Mouse (Mus musculus) liver, postnatal 0 days (tissue): ENCODE measurements around the gene Bach2. TPM values are rescaled to one million over a fixed set of nuclear protein-coding genes. Genes with fewer than 3 reads are reported as not detected.
A peak's percentile ranks its signal among the peaks of the same experiment; 100 is the strongest.

Experiments
- ATAC-seq: fragments of 200-750 bp; cut with Nextera tagmentation; 2 replicates; pipeline ENCODE4 v1.8.0; 2017; ENCODE audit warnings: mild to moderate bottlenecking, moderate library complexity
- DNase-seq: peaks from one replicate; pipeline ENCODE4 v3.0.0-alpha.2; 2016
- H3K27ac ChIP-seq: fragments of 300-500 bp; sonication (generic); 2 replicates; pipeline ENCODE4 v1.5.1; 2014; ENCODE audit warnings: antibody characterized with exemption, moderate library complexity, mild to moderate bottlenecking, low read depth
- H3K27me3 ChIP-seq: fragments of 300-500 bp; sonication (generic); 2 replicates; pipeline ENCODE4 v1.6.1; 2014; ENCODE audit warnings: low read length, control low read depth, mixed read lengths; ENCODE audit not compliant: insufficient read depth
- H3K36me3 ChIP-seq: fragments of 300-500 bp; sonication (generic); replicated peaks from 2 replicates; pipeline ENCODE4 v1.6.1; 2014; ENCODE audit warnings: mild to moderate bottlenecking, control low read depth, low read length, moderate library complexity, mixed read lengths; ENCODE audit not compliant: insufficient read depth
- H3K4me1 ChIP-seq: fragments of 300-500 bp; sonication (generic); 2 replicates; pipeline ENCODE4 v1.6.1; 2014; ENCODE audit warnings: antibody characterized with exemption, mild to moderate bottlenecking, control low read depth; ENCODE audit not compliant: insufficient read depth
- H3K4me2 ChIP-seq: fragments of 300-500 bp; sonication (generic); 2 replicates; pipeline ENCODE4 v1.6.1; 2014; ENCODE audit warnings: low read depth, mild to moderate bottlenecking, low read length, moderate library complexity, mixed read lengths
- H3K4me3 ChIP-seq: fragments of 300-500 bp; sonication (generic); 2 replicates; pipeline ENCODE4 v1.5.1; 2014; ENCODE audit warnings: low read depth, low read length
- H3K9ac ChIP-seq: fragments of 300-500 bp; sonication (generic); replicated peaks from 2 replicates; pipeline ENCODE4 v1.6.1; 2014; ENCODE audit warnings: mild to moderate bottlenecking, moderate library complexity
- H3K9me3 ChIP-seq: fragments of 300-500 bp; sonication (generic); 2 replicates; pipeline ENCODE4 v1.6.1; 2016; ENCODE audit warnings: mild to moderate bottlenecking, control low read depth, low read length, mixed read lengths
- CTCF ChIP-seq: sonication (generic); IDR thresholded peaks from 2 replicates; pipeline ENCODE4 v1.5.1; 2016; ENCODE audit warnings: antibody characterized with exemption, low read depth
- EP300 ChIP-seq: IDR thresholded peaks from 2 replicates; pipeline ENCODE4 v1.6.1; 2016; ENCODE audit warnings: antibody characterized with exemption, low read depth, mild to moderate bottlenecking
- WGBS: fragments of 180-500 bp; shearing (Covaris S2); extraction: QIAGEN DNeasy Blood & Tissue Kit; methylation state at CpG from one replicate; pipeline ENCODE4 v1.1.7; 2014; ENCODE audit not compliant: insufficient replicate concordance; 5-methylcytosine and 5-hydroxymethylcytosine counted together
- polyA plus RNA-seq: library from polyadenylated mRNA; unstranded; fragments of >200 nt; fragmentation: Nextera tagmentation; extraction: Ambion mirVana; gene quantifications from 2 replicates; pipeline ENCODE4 v1.2.1, GENCODE M21; 2015

Gene Bach2
- polyA plus RNA-seq, 1 experiment from 2014 or later: 4.3 TPM

DNA sequence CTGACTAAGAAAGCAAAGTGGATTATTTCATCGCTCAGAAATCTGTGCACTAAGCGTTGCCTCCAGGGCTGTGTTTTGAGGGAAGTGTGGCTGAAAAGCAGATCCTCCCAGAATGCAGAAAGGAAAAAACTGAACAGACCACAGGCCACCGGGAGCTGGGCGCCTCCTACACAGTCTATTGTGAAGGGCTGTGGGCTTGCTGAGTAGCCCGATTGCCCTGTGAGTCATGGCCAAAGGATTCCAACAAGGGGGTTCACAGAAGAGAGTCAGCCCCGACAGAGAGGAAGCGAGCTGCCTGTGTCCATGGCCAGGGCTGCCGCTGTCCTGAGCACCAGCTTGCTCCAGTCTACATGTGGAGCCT is 12.4 kb downstream of the Bach2 start:
- Histone ChIP-seq H3K27ac (peak overlapping the region; percentile 82), H3K27me3 (no peaks in the 10 kb centered on the region), H3K4me2 (peak overlapping the region; percentile 72), H3K9me3 (no peaks in the 10 kb centered on the region), H3K36me3 (no peaks in the 10 kb centered on the region), H3K9ac (peak overlapping the region; percentile 21), H3K4me3 (peak overlapping the region; percentile 43), H3K4me1 (peaks cover 30% of the 10 kb centered on the region)
- ATAC-seq: peak; percentile 51
- 6% methylated on average over 8 of the region's 8 CpGs for WGBS
- no peak for TF ChIP-seq CTCF
- DNase-seq: no peak

DNA sequence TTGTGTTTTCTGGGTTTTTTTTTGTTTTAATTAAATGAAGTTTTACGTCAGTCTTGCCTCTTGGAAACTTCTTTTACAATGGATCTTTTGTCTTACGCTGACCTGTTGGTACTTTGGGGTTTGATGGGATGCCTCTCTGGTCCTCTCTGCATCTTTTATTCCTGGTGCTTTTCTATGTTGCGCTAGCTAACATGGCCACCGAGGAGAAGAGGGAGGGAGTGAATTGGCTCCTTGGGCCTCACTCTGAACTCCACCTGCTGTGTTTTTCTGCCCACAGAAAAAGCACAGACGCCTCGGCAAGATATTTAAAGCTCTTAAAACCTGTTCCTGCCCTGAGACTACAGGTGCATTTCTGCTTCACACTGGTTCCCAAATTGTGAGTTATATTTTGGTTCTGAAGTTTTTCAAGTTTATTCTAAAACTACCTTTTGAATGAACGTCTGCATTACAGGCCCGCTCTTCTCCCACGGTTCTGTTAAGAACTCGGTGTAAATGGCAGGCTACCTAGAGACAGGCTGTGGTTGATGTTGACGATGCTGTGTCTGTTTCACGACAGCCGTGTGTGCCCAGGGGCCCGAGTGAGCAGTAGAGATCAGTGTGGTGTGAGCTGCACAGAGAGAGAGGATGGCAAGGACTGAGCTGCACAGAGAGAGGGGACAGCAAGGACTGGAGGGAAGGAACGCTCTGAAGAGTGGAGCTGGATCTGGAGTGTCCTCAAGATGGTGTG is 13.5 kb downstream of the Bach2 start:
- no peak overlapping the region for H3K4me2 ChIP-seq
- H3K4me1 ChIP-seq: peaks cover 27% of the 10 kb centered on the region
- ATAC-seq (no peak), DNase-seq (no peak)
- H3K27me3 ChIP-seq: no peaks in the 10 kb centered on the region
- H3K27ac ChIP-seq: no peak overlapping the region
- no peak overlapping the region for H3K9ac ChIP-seq
- no peaks in the 10 kb centered on the region for H3K36me3 ChIP-seq
- WGBS: 71% methylated on average over 15 of the region's 15 CpGs
- no peaks in the 10 kb centered on the region for H3K9me3 ChIP-seq
- no peak overlapping the region for H3K4me3 ChIP-seq
- TF ChIP-seq CTCF (no peak), EP300 (no peak)

DNA sequence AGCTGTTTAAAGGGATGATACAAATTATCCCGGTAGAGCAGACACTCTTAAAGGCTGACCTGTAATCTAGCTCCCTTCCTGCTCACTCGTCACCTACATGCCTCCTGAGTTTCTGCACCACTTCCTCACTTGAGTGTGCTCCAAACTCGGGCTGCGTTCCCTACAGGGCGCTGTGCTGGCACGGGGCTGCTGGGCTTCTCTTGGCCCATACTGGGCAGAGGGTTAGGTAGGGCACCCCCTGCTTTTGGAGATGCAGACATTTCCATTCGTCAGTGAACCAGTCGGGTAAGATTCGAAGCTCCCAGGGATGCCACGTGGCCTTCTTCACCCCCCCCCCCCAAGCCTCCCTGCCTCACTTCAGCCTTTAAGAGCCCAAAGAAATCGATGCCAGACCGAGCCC is 19.1 kb downstream of the Bach2 start:
- 64% methylated on average over 12 of the region's 12 CpGs for WGBS
- H3K4me3 ChIP-seq: no peak overlapping the region
- H3K4me1 ChIP-seq: no peaks in the 10 kb centered on the region
- H3K9ac ChIP-seq: no peak overlapping the region
- TF ChIP-seq CTCF: no peak
- TF ChIP-seq EP300: no peak
- ATAC-seq: no peak
- no peaks in the 10 kb centered on the region for H3K36me3 ChIP-seq
- no peaks in the 10 kb centered on the region for H3K9me3 ChIP-seq
- DNase-seq: no peak
- no peak overlapping the region for H3K4me2 ChIP-seq
- no peaks in the 10 kb centered on the region for H3K27me3 ChIP-seq
- no peak overlapping the region for H3K27ac ChIP-seq

DNA sequence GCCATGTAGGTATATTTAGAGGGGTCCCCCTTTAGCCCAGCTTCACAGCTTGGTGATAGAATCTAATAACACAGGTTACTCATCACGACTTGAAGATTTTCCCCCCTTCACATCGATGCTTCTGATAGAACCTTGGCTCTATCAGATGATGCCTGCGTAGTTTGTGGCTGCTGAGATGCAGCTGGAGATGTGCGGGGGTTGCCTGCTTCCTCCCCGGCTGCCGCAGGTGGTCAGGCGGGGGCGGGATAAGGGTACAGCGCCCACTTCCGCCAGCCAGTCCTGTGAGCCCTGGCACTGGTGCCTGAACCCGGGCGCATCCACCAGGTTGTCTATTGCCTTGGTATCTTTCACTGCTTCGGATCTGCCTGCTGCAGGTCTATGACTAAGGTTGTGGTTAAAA is 19.5 kb downstream of the Bach2 start:
- Histone ChIP-seq H3K27me3 (no peaks in the 10 kb centered on the region), H3K4me3 (no peak overlapping the region), H3K36me3 (no peaks in the 10 kb centered on the region), H3K27ac (no peak overlapping the region), H3K9ac (no peak overlapping the region), H3K4me2 (no peak overlapping the region), H3K4me1 (no peaks in the 10 kb centered on the region), H3K9me3 (no peaks in the 10 kb centered on the region)
- WGBS: 67% methylated on average over 13 of the region's 13 CpGs
- TF ChIP-seq EP300: no peak
- TF ChIP-seq CTCF: no peak
- ATAC-seq: no peak
- no peak for DNase-seq

DNA sequence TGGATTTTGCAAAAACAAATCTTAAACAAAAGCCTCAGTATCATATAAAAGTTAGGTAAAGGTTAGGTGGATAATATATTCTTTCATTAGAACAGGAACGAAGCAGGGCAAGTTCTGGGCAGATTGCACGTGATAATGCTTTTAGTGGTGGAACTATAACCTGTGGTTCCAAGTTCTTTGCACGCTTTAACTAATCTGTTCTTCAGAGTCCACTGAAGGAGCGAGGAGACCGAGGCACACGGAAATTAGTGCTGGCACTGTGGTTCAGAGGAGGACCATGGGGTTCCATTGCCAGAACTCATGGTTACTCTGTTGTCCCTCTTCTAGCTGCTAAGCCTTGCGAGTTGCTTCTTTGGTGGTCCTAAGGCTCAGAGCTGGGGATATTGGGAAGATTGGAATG is 20.0 kb downstream of the Bach2 start:
- no peaks in the 10 kb centered on the region for H3K36me3 ChIP-seq
- ATAC-seq (no peak), DNase-seq (no peak)
- no peaks in the 10 kb centered on the region for H3K4me1 ChIP-seq
- TF ChIP-seq CTCF: no peak
- TF ChIP-seq EP300: no peak
- H3K9ac ChIP-seq: no peak overlapping the region
- H3K27me3 ChIP-seq: no peaks in the 10 kb centered on the region
- H3K27ac ChIP-seq: no peak overlapping the region
- H3K4me3 ChIP-seq: no peak overlapping the region
- no peaks in the 10 kb centered on the region for H3K9me3 ChIP-seq
- H3K4me2 ChIP-seq: no peak overlapping the region
- 78% methylated on average over 7 of the region's 7 CpGs for WGBS

DNA sequence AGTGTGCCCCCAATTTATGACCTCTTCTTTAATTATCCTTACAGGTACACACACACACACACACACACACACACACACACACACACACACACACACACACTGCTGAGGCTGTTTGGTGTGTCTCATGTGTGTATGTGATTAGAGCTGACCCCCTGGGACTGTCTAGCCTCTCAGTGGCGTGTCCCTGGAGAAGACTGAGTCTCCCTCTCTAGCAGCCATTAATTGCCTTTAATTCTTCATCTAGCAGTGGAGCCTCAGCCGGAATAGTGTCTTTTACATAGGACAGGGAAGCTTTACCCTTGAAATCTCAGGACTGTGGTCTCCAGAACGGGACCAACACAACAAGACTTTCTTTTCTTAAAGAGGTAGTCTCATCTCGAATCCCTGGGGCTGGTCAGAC is 22.3 kb downstream of the Bach2 start:
- WGBS: 51% methylated on average over 4 of the region's 4 CpGs
- H3K9ac ChIP-seq: no peak overlapping the region
- H3K27ac ChIP-seq: no peak overlapping the region
- no peaks in the 10 kb centered on the region for H3K27me3 ChIP-seq
- no peak for DNase-seq
- H3K4me1 ChIP-seq: peaks cover 6% of the 10 kb centered on the region; the same call in 1 of the 2 replicates
- no peaks in the 10 kb centered on the region for H3K36me3 ChIP-seq
- H3K4me3 ChIP-seq: no peak overlapping the region
- ATAC-seq: no peak
- H3K9me3 ChIP-seq: no peaks in the 10 kb centered on the region
- no peak for TF ChIP-seq CTCF
- no peak for TF ChIP-seq EP300
- H3K4me2 ChIP-seq: no peak overlapping the region
